Mouse (Mus musculus): ENCODE measurements at regions not wholly inside any gene's neighbourhood (a gene's known extent, or its start where the extent isn't known, plus 50 kb on each side); places are given as distances from the start of the nearest gene placed in this dataset.
A peak's percentile ranks its signal among the peaks of the same experiment; 100 is the strongest.

GRCm38 (mm10) chr3:80042756-80043484, 158.6 kb downstream of the Fam198b start:
- TF ChIP-seq CTCF (IDR thresholded peaks at IDR 0.05), result no peak
- peak; percentile 84 for TF ChIP-seq EP300 (IDR thresholded peaks at IDR 0.05)

Data from lung, postnatal 0 days (tissue).